Mouse (Mus musculus) erythroblast, adult 5-6 weeks (primary cell): Measurements from ENCODE around the gene Kmt5c. TPM values are rescaled to one million over a fixed set of nuclear protein-coding genes. Genes with fewer than 3 reads are reported as not detected.
A peak's percentile ranks its signal among the peaks of the same experiment; 100 is the strongest.

ENCODE experiments used
- ATAC-seq: replicated peaks from 2 replicates; pipeline ENCODE4 v1.8.0; 2016; ENCODE audit warnings: moderate number of reproducible peaks, mild to moderate bottlenecking, moderate TSS enrichment, inconsistent platforms; ENCODE audit not compliant: poor library complexity, low FRiP score, severe bottlenecking
- total RNA-seq, 2 experiments: library from RNA; stranded (forward) in 1 of 2; stranded (reverse) in 1 of 2; fragments of 150-400 nt in 1 of 2; fragments of 200-764, 138-1000 nt in 1 of 2; gene quantifications; 2 replicates each; pipeline versions ENCODE4 v1.2.3 to v1.2.4; 2015 to 2017; ENCODE audit warnings: low replicate concordance in 2 of 2

Kmt5c gene
- 11.3 and 15.9 TPM in 2 replicates for total RNA-seq (2015; ENCODE audit: low replicate concordance)
- total RNA-seq (2017; ENCODE audit: low replicate concordance): 32.0 and 42.2 TPM in 2 replicates

DNA sequence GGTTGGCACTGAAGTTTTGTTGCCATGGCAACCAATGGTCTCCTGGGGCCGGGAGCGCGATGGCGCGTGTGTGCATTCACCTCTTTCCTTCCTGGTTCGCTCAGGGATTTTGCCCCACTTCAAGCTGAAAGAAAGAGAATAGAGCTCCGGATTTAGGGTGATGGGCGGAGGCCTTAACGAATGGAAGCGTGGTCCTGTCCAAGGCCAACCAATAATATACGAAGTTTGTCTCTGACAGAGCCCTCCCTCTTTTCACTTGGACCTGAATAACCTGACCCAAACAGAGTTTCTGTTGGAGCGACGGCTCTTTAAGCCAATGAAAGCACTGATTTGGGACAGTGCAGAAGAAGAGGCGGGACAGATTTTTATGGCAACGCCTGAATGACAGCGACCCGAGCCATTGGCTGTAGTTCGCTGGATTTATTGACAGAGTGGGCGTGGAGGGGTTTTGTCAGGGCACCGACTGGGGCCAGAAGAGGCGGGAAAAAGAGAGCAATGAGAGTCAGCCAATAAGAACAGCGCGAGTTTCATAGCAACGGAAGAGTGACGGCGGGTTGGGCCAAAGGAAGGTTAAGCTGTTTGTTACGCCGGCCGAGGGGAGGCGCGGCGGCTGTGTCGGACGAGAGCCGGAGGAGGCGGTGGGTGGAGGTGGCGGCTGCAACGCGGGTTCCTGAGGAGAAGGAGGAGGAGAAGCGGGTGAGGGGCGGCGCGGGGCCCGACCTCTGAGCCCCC lies at the start of gene Kmt5c:
Gene Kmt5c, plus strand, starts transcription at position 572 of the 732 bp plus-strand sequence.
- peak; percentile 83 for ATAC-seq

DNA sequence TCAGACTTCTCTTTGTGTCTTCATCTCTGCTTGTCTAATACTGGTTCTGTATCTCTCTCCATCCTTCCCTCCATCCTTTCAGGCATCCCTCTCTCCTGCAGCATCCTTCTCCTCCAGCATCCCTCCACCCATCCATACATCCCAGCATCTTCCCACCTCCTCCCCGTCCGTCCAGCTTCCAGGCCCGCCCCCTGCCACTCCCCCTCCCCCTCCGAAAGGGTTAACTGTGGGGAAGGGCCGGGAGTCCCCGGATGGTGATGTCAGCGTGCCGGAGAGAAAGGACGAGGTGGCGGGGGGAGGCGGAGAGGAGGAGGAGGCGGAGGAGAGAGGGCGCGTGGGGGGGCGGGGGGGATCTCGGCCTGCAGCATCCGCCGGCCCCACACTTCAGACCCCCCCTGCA lies 49.5 kb upstream of the Kmt5c start, which contains the start of gene Brsk1:
Gene Brsk1, plus strand, starts transcription at position 218 of the 400 bp plus-strand sequence.
- no peak for ATAC-seq

DNA sequence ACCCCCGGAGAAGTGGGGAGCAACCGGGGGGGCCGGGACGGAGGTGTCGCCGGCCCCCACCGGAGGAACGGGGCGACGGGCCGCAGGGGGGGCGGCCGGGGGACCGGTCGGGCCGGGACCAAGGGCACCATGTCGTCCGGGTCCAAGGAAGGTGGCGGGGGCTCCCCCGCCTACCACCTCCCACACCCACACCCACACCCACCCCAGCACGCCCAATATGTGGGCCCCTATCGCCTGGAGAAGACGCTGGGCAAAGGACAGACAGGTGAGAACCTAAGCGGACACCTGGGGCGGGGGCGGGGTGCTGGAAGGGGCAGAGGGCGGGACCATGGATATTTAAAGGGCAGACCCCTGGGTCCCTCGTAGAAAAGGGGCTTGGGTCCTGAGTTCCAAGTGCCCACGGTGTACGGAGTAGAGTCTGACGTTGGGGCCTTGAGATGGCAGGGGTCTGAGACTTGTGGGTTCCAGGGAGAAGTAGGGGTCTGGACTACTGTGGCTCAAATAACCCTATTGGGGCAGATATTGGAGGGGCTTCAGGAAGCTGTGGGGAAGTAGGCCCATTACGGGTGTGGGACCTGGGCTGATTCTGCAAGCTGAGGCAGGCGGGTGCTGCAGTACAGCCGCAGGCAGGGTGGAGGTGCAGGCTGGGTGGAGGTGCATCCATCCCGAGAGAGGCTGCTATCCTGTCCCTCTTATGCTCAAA lies 48.8 kb upstream of the Kmt5c start:
- no peak for ATAC-seq

DNA sequence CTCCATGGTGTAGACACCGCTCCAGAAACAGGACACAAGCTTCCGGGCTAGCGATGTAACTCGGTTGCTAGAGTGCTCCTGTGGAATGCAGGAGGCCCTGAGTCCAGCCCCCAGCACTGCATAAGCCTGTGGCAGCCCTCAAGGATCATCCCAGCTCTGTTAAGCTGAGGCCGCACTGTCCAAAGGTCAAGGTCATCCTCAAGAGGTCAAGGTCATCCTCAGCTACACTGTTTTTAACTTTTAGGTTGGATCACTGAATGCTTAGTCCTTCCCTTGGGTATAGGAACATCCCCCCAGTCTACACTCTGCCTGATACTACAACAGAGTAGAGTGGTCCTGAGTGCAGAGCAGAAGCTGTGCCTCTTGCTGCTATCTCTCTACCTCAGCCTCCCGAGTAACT lies 46.9 kb upstream of the Kmt5c start:
- no peak for ATAC-seq

DNA sequence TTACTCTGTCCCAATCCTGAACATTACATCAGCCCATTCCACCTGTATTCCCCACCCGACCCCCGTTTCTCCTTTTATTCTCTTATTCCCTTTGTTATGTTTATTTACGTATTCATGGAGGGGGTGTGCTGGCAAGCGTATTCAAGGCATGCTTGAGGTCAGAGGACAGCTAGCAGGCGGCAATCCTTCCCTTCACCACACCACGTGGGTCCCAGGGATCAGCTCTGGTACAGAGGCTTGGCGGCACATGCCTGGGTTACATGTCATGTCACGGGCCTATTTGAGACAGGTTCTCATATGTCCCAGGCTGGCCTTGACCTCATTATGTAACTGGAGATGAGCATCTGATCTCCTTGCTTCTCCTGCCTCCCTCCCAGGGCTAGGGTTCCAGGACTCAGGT lies 37.6 kb upstream of the Kmt5c start:
- no peak for ATAC-seq

DNA sequence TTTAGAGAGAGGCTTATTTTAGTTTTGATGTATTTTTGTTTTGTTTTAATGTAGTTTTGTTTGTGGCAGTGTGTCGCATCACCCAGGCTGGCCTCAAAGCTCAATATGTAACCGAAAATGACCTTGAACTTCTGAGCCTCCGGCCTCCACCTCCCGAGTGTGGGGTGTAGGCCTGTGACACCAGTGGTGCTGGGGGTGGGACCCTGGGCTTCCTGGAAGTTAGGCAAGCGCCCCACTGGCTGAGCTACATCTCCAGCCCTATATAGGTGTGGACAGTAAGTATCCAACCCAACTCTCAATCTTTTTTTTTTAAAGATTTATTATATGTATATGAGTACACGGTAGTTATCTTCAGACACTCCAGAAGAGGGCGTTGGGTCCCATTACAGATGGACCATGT lies 36.7 kb upstream of the Kmt5c start:
- ATAC-seq: no peak

DNA sequence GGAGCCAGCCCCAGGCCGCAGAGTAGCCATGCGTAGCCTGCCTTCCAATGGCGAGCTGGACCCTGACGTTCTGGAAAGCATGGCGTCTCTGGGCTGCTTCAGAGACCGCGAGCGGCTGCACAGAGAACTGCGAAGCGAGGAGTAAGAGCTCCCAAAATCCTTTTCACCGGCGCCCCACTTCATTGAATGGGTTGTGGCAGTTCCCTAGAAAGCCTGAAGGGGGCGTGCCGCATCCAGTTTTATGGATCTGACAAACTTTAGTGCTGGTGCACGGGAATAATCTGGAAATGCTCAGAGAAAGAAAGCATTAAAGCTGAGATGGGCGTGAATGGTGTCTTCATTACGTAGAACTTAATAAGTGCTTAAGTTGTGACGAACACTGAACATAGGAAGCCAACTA lies 34.8 kb upstream of the Kmt5c start:
- ATAC-seq: 0 out of 2 replicates have a peak, but pooled peaks have one; percentile 18

DNA sequence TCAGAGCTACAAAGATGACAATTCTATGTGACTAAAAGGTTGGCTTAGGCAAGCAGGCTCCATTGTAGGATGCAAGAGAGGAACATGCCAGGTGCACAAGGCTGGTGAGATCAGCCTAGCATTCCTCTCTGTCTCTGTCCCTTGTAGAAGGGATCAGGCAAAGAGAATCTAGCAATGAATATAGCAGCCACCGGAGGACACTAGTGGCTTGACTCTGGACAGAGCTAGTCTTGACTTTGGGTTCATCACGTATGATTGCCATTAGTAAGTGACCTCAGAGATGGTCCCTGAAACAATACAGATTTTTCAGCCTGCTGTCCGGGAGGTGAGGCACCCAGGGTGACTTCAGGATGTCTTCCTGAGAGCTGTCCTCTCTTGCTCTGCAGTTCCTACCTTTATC lies 27.3 kb upstream of the Kmt5c start:
- ATAC-seq: no peak

DNA sequence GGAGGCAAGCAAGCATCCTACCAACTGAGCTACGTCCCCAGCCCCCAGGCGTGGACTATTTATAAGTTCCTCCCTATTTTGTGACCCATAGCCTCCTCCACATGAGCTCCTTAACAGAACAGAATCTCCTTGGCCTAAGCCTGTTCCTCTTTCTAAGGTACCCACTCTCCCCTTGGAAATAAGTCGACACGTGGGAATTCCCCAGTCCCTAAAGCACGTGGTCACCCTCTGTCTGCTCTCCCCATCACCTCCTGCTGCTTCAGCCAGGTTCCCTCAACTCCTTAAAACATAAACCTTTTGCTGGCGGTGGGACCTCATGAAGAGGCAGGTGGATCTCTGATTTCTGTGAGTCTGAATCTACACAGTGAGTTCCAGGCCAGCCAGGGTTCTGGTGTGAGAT lies 23.0 kb upstream of the Kmt5c start:
- no peak for ATAC-seq

DNA sequence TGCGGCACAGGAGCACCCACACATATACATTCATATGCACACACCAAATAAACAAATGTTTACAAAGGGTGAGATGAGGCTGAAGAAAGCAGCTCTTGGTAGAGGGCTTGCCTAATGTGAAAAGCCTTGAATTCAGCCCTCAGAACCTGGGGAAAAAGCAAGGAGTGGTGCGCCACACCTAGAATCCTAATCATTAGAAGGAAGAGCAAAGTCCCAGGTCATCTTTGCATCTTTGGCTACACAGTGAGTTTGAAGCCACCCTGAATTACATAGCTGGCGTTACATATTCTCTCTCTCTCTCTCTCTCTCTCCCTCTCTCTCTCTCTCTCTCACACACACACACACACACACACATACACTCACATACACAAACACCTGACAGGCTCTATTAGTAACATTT lies 20.6 kb upstream of the Kmt5c start:
- no peak for ATAC-seq

DNA sequence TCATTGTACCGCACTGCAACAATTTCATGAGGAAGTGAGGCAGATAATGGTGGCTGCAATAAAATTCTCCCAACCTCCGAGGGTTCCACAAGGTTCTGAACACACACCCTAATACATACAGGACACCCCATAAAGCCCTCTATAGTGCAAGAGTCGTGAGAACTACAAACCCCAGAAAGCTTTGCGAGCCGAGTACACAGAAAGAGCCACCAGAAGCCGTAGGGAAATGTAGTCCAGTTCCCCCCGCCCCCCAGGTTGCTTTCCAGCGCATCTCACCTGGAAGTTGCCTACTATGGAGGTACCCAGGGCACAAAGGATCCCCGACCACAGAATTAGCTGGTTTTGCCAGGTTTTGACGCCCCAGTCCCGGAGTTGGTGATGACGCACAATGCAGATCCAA lies 16.4 kb upstream of the Kmt5c start:
- ATAC-seq: no peak

DNA sequence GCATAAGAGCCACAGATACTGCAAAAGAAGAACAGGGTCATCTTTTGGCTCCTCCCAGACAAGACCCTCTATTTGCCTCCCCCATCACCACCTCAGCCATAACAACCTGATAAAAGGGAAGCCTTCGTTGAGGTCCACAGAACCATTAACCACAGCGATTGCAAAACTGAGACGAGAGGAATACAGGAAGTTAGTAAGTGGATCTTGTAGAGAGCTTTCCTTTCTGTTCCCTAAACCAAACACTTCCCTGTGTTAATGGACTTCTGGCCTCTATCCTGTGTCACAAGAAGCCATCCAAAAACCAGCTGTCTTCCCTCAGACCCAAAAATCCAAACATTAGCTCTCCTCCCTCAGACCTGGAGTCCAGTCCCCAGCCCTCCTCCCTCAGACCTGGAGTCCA lies 15.6 kb upstream of the Kmt5c start:
- ATAC-seq: no peak

DNA sequence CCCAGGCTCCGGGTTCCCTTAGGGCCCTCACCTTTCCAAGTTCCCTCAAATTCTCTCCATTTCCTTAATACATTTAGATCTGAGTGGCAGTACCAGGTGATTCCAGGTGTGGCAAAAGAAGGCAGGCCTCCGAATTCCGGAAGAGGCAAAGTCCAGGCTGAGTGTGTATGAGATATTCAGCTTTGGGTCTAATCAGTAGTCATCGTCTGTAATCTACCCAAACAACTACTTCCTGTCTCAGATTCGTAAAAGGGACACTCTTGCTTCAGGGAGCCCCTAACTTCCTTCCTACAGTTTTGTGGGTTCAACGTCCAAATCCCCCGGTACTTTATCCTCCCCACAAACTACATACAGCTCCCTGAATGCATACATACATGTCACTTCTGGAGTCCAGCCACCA lies 14.7 kb upstream of the Kmt5c start, which contains the start of gene Tmem150b:
Gene Tmem150b, minus strand, starts transcription at position 81 of the 400 bp plus-strand sequence.
- ATAC-seq: no peak

DNA sequence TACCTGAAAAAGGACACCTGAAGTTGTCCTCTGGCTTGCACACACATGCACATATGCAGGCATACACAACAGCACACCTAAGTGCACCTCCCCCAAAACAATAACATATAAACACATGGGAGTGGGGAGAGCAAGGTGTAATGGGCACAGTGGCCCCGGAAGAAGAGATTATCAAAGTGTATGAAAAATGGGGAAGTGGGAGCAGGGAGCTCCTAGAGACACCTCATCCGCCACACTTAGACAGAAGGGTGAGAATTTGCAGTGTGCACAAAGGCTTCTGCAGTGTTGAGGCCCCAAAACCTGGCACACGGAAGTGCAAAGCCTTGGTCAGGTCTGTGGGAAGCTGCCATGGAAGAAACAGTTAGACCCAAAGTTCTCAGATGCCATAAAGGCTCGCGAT lies 8.8 kb upstream of the Kmt5c start:
- no peak for ATAC-seq

DNA sequence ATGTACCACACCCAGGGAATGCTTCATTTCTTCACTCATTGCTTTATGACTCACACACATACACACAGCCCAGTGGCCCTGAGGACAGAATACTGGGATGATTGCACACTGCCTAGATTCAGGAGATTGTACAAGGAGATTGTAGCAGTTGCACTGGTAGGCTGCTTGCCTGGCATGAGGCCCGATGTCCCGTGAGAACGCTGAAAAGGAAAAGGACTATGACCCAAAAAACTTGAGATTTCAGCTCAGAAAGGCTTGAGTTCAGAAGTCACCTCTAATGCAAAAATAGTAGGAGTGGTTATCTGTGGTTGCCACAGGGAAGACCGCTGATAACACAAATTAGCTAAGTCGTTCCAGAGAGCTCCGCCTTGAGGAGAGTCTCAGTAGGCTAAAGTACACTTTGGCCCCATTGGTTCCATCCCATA lies 6.9 kb upstream of the Kmt5c start:
- peak; percentile 88 for ATAC-seq

DNA sequence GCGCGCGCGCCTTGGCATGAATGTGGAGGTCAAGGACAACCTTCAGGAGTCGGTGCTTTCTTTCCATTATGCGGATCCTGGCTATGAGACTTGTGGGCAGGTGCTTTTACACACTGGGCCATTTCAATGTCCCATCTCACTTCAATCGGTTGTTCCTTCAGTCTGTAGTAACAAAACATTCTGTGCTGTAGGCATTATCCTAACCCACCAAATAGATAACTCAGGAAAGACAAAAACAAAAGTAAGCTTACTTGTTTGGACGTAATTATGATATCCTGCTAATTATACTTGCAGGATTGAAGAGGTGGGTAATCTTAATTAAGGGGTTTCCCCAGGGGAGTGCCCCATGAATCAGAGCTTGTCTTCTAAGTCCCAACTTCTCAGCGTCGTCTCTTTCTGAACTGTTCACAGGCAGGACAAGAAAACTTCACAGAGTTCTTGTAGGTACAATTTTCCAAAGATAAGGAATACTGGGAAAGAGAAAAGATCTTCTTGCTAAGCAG lies 823 bp upstream of the Kmt5c start:
- ATAC-seq: no peak

DNA sequence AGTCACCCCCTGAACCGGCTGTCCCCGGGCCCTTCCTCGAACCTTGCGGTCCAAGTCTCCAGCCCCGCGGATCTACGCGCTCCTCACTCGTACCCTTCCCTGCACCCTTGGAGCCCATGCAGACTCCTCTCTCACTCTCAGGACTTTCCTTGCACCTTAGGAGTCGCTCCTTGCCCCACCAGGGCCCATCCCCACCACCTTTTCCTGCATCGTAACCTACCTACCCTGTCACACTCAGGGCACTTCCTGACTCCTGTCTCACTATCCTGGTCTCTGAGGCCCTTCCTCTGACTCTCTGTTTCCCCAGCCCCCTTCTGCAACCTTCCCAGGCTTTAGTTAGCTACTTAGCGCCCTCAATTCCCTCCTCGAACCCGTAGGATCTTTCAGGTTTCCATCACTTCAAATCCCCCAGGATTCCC lies 403 bp downstream of the Kmt5c start:
- ATAC-seq: no peak

DNA sequence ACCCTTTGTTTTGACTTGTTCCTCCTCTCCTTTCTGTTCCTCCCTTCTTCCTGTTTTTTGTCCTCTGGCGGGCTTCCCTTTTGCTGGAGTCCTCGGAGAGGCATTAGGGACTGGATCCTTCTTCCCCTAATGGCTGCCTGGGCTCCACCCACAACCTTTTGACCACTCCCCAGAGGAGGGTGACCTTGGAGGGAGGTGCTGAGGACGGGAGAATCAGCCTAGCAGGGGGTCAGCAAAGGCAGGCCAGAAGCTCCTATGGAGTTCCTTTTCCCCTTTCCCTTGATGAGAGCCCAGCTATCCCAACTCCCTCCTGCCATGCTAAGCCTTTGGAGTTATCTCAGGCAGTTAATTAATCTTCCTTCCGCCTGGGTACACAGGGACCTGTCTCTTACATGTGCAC lies 1.2 kb downstream of the Kmt5c start:
- ATAC-seq: peak; percentile 72

DNA sequence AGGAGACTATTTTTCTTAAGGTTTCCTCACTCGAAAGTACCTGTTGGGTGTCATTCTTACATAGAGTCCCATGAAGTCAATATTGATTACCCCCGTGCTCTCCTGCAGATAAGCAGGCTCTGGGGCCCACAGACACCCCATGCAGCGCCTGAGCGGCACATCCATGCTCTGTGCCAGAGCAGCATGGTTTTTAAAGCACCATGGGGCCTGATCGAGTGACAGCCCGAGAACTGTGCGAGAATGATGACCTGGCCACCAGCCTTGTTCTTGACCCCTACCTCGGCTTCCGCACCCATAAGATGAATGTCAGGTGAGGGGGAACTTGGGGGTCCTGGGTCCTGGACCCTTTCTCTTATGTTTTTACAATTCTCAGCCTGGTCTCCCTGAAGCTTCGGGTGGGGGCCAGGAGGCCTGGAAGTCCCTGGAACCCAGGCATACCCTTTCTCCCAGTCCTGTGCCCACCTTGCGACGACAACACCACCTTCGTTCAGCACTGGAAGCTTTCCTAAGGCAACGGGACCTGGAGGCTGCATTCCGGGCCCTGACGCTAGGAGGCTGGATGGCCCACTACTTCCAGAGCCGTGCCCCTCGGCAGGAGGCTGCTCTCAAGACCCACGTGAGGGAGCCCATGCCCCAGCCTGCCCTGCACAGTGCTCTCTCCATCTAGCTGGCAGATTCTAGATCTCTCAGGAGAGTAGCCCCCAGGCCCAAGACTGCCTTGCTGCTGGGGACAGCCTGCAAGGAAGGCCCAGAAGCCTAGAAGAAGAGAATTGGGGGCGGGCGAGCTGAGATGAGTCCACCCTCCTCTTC lies 2.0 kb downstream of the Kmt5c start:
- no peak for ATAC-seq

DNA sequence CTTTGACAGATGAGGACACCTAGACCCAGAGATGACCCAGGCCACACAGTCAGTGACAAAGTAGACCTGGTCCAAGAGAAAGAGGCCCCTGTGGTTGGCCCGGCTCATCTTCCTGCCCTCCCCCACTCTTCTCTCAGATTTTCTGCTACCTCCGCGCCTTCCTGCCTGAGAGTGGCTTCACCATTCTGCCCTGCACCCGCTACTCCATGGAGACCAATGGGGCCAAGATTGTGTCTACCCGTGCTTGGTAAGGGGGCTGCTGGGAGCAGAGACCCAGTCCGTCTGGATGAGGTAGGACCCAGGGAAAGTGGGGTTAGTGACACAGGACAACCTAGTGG lies 2.5 kb downstream of the Kmt5c start:
- ATAC-seq: no peak
